Mouse (Mus musculus) MEL (cell line): ENCODE data around the gene Smim24. TPM values are rescaled to one million over a fixed set of nuclear protein-coding genes. Genes with fewer than 3 reads are reported as not detected.

Source experiments
- DNase-seq: peaks from one replicate; pipeline ENCODE4 v3.0.0; 2011; ENCODE audit warnings: low read depth, low spot score
- H3K27ac ChIP-seq: 2 replicates; pipeline ENCODE4 v1.5.1; 2012; ENCODE audit warnings: low read depth, mild to moderate bottlenecking, control low read depth, low read length, moderate library complexity; ENCODE audit not compliant: control insufficient read depth
- H3K27me3 ChIP-seq, 2 experiments: fragments of 150-350 bp in 1 of 2; sonication (generic) in 1 of 2; 2 replicates each; pipeline ENCODE4 v1.6.1; 2012; ENCODE audit warnings: low read length in 2 of 2, mild to moderate bottlenecking in 2 of 2, improper control_type of control experiment in 1 of 2, moderate library complexity in 1 of 2; ENCODE audit not compliant: insufficient read depth in 2 of 2, control insufficient read depth in 1 of 2
- H3K36me3 ChIP-seq, 2 experiments: 2 replicates each; pipeline ENCODE4 v1.6.1; 2012 to 2014; ENCODE audit warnings: low read length in 2 of 2, improper control_type of control experiment in 1 of 2, inconsistent platforms in 1 of 2, mild to moderate bottlenecking in 1 of 2; ENCODE audit not compliant: insufficient read depth in 2 of 2, control insufficient read depth in 1 of 2
- H3K4me1 ChIP-seq, 2 experiments: fragments of 150-350 bp in 1 of 2; sonication (generic) in 1 of 2; 2 replicates each; pipeline ENCODE4 v1.6.1; 2012; ENCODE audit warnings: low read length in 2 of 2, improper control_type of control experiment in 1 of 2, mild to moderate bottlenecking in 1 of 2; ENCODE audit not compliant: insufficient read depth in 2 of 2, control insufficient read depth in 1 of 2
- H3K4me3 ChIP-seq, 2 experiments: fragments of 150-350 bp in 1 of 2; sonication (generic) in 1 of 2; 2 replicates each; pipeline ENCODE4 v1.5.1; 2012; ENCODE audit warnings: low read depth in 2 of 2, low read length in 2 of 2, mild to moderate bottlenecking in 2 of 2, moderate library complexity in 2 of 2, control low read depth in 1 of 2, improper control_type of control experiment in 1 of 2; ENCODE audit not compliant: control insufficient read depth in 1 of 2, insufficient read depth in 1 of 2
- H3K79me2 ChIP-seq: 2 replicates; pipeline ENCODE4 v1.6.1; 2012; ENCODE audit warnings: mild to moderate bottlenecking, low read length, moderate library complexity; ENCODE audit not compliant: control insufficient read depth, poor library complexity, insufficient read depth
- H3K9ac ChIP-seq: 2 replicates; pipeline ENCODE4 v1.6.1; 2012; ENCODE audit warnings: low read depth, mild to moderate bottlenecking, control low read depth, low read length, moderate library complexity; ENCODE audit not compliant: control insufficient read depth, poor library complexity, severe bottlenecking
- H3K9me3 ChIP-seq: fragments of 150-350 bp; sonication (generic); replicated peaks from 2 replicates; pipeline ENCODE4 v1.6.1; 2012; ENCODE audit warnings: mild to moderate bottlenecking, low read length, improper control_type of control experiment, moderate library complexity; ENCODE audit not compliant: insufficient read depth
- BHLHE40 ChIP-seq: IDR thresholded peaks from 2 replicates; pipeline ENCODE4 v1.6.1; 2012; ENCODE audit warnings: low read depth, mild to moderate bottlenecking, inconsistent platforms, low read length, improper control_type of control experiment, borderline replicate concordance
- CHD1 ChIP-seq: IDR thresholded peaks from 2 replicates; pipeline ENCODE4 v1.6.1; 2012; ENCODE audit warnings: low read depth, mild to moderate bottlenecking, inconsistent platforms, low read length, improper control_type of control experiment
- CHD2 ChIP-seq: IDR thresholded peaks from 2 replicates; pipeline ENCODE4 v1.6.1; 2011; ENCODE audit warnings: low read length, improper control_type of control experiment
- CTCF ChIP-seq, 3 experiments: IDR thresholded peaks in 2 of 3; conservative IDR thresholded peaks in 1 of 3; 2 replicates each; pipeline ENCODE4 v1.5.1; 2011 to 2012; ENCODE audit warnings: low read length in 3 of 3, low read depth in 2 of 3, mild to moderate bottlenecking in 2 of 3, improper control_type of control experiment in 1 of 3, inconsistent platforms in 1 of 3, mixed read lengths in 1 of 3, moderate library complexity in 1 of 3; ENCODE audit not compliant: control insufficient read depth in 1 of 3, insufficient read depth in 1 of 3, poor library complexity in 1 of 3, severe bottlenecking in 1 of 3
- E2F4 ChIP-seq: IDR thresholded peaks from 2 replicates; pipeline ENCODE4 v1.6.1; 2011; ENCODE audit warnings: low read depth, low read length, improper control_type of control experiment, borderline replicate concordance
- ELF1 ChIP-seq: IDR thresholded peaks from 2 replicates; pipeline ENCODE4 v1.6.1; 2014; ENCODE audit warnings: low read depth, mild to moderate bottlenecking, inconsistent platforms, low read length, improper control_type of control experiment, moderate library complexity
- EP300 ChIP-seq, 2 experiments: IDR thresholded peaks; 2 replicates each; pipeline ENCODE4 v1.6.1; 2011; ENCODE audit warnings: improper control_type of control experiment in 2 of 2, low read length in 2 of 2, low read depth in 1 of 2, mild to moderate bottlenecking in 1 of 2
- ETS1 ChIP-seq: IDR thresholded peaks from 2 replicates; pipeline ENCODE4 v1.6.1; 2012; ENCODE audit warnings: low read depth, mild to moderate bottlenecking, inconsistent platforms, low read length, improper control_type of control experiment, moderate library complexity
- GABPA ChIP-seq: IDR thresholded peaks from 2 replicates; pipeline ENCODE4 v1.6.1; 2012; ENCODE audit warnings: low read depth, mild to moderate bottlenecking, inconsistent platforms, low read length, improper control_type of control experiment, moderate library complexity
- GATA1 ChIP-seq: IDR thresholded peaks from 2 replicates; pipeline ENCODE4 v1.6.1; 2011; ENCODE audit warnings: low read depth, low read length, improper control_type of control experiment
- HCFC1 ChIP-seq: IDR thresholded peaks from 2 replicates; pipeline ENCODE4 v1.6.1; 2012; ENCODE audit warnings: low read depth, mild to moderate bottlenecking, inconsistent platforms, low read length, improper control_type of control experiment, moderate library complexity
- JUND ChIP-seq: IDR thresholded peaks from 2 replicates; pipeline ENCODE4 v1.6.1; 2011; ENCODE audit warnings: low read depth, mild to moderate bottlenecking, improper control_type of control experiment, low read length
- KAT2A ChIP-seq: conservative IDR thresholded peaks from 2 replicates; pipeline ENCODE4 v1.6.1; 2012; ENCODE audit warnings: low read depth, low read length, improper control_type of control experiment, inconsistent platforms
- MAFK ChIP-seq: IDR thresholded peaks from 2 replicates; pipeline ENCODE4 v1.6.1; 2011; ENCODE audit warnings: low read depth, mild to moderate bottlenecking, low read length, improper control_type of control experiment, borderline replicate concordance
- MAX ChIP-seq: IDR thresholded peaks from 2 replicates; pipeline ENCODE4 v1.6.1; 2011; ENCODE audit warnings: low read length, improper control_type of control experiment
- MAZ ChIP-seq: IDR thresholded peaks from 2 replicates; pipeline ENCODE4 v1.6.1; 2012; ENCODE audit warnings: low read depth, mild to moderate bottlenecking, inconsistent platforms, low read length, improper control_type of control experiment
- MXI1 ChIP-seq: IDR thresholded peaks from 2 replicates; pipeline ENCODE4 v1.6.1; 2011; ENCODE audit warnings: mild to moderate bottlenecking, low read depth, low read length, improper control_type of control experiment
- NELFE ChIP-seq: IDR thresholded peaks from 2 replicates; pipeline ENCODE4 v1.6.1; 2011; ENCODE audit warnings: low read depth, low read length, improper control_type of control experiment
- NRF1 ChIP-seq: IDR thresholded peaks from 2 replicates; pipeline ENCODE4 v1.6.1; 2014; ENCODE audit warnings: low read depth, mild to moderate bottlenecking, inconsistent platforms, low read length, improper control_type of control experiment, moderate library complexity; ENCODE audit not compliant: poor library complexity, insufficient read depth, severe bottlenecking
- POLR2A ChIP-seq, 2 experiments: IDR thresholded peaks; 2 replicates each; pipeline ENCODE4 v1.6.1; 2011 to 2012; ENCODE audit warnings: low read length in 2 of 2, mild to moderate bottlenecking in 2 of 2, control low read depth in 1 of 2, improper control_type of control experiment in 1 of 2, low read depth in 1 of 2, moderate library complexity in 1 of 2; ENCODE audit not compliant: control insufficient read depth in 1 of 2, insufficient read depth in 1 of 2, poor library complexity in 1 of 2
- POLR2AphosphoS2 ChIP-seq: IDR thresholded peaks from 2 replicates; pipeline ENCODE4 v1.6.1; 2011; ENCODE audit warnings: low read length, improper control_type of control experiment
- POLR2AphosphoS5 ChIP-seq: IDR thresholded peaks from 2 replicates; pipeline ENCODE4 v1.6.1; 2012; ENCODE audit warnings: low read depth, borderline replicate concordance, mild to moderate bottlenecking, inconsistent platforms, low read length, moderate library complexity, mixed read lengths
- RAD21 ChIP-seq: IDR thresholded peaks from 2 replicates; pipeline ENCODE4 v1.6.1; 2011; ENCODE audit warnings: mild to moderate bottlenecking, low read depth, low read length, improper control_type of control experiment
- RCOR1 ChIP-seq: IDR thresholded peaks from 2 replicates; pipeline ENCODE4 v1.6.1; 2012; ENCODE audit warnings: low read depth, mild to moderate bottlenecking, inconsistent platforms, low read length, improper control_type of control experiment
- SIN3A ChIP-seq: IDR thresholded peaks from 2 replicates; pipeline ENCODE4 v1.6.1; 2012; ENCODE audit warnings: low read length, improper control_type of control experiment, inconsistent platforms
- SMC3 ChIP-seq: IDR thresholded peaks from 2 replicates; pipeline ENCODE4 v1.6.1; 2011; ENCODE audit warnings: low read depth, low read length, improper control_type of control experiment
- TAL1 ChIP-seq: IDR thresholded peaks from 2 replicates; pipeline ENCODE4 v1.6.1; 2012; ENCODE audit warnings: mild to moderate bottlenecking, inconsistent platforms, low read length, moderate library complexity, mixed read lengths
- TBP ChIP-seq: IDR thresholded peaks from 2 replicates; pipeline ENCODE4 v1.8.0; 2011; ENCODE audit warnings: low read depth, low read length, improper control_type of control experiment
- TCF12 ChIP-seq: IDR thresholded peaks from 2 replicates; pipeline ENCODE4 v1.6.1; 2014; ENCODE audit warnings: low read depth, mild to moderate bottlenecking, inconsistent platforms, low read length, improper control_type of control experiment, moderate library complexity
- UBTF ChIP-seq: IDR thresholded peaks from 2 replicates; pipeline ENCODE4 v1.6.1; 2012; ENCODE audit warnings: low read depth, mild to moderate bottlenecking, inconsistent platforms, low read length, improper control_type of control experiment, moderate library complexity, borderline replicate concordance; ENCODE audit not compliant: insufficient read depth
- USF1 ChIP-seq: IDR thresholded peaks from 2 replicates; pipeline ENCODE4 v1.6.1; 2014; ENCODE audit warnings: low read depth, mild to moderate bottlenecking, inconsistent platforms, low read length, improper control_type of control experiment, moderate library complexity
- USF2 ChIP-seq, 2 experiments: IDR thresholded peaks; 2 replicates each; pipeline ENCODE4 v1.6.1; 2011 to 2012; ENCODE audit warnings: improper control_type of control experiment in 2 of 2, low read length in 2 of 2, borderline replicate concordance in 1 of 2, inconsistent platforms in 1 of 2, low read depth in 1 of 2, mild to moderate bottlenecking in 1 of 2; ENCODE audit not compliant: insufficient read depth in 1 of 2
- ZC3H11A ChIP-seq: IDR thresholded peaks from 2 replicates; pipeline ENCODE4 v1.6.1; 2012; ENCODE audit warnings: low read depth, mild to moderate bottlenecking, inconsistent platforms, low read length, improper control_type of control experiment
- ZKSCAN1 ChIP-seq: IDR thresholded peaks from 2 replicates; pipeline ENCODE4 v1.6.1; 2012; ENCODE audit warnings: low read depth, mild to moderate bottlenecking, inconsistent platforms, low read length, improper control_type of control experiment, moderate library complexity
- ZMIZ1 ChIP-seq: IDR thresholded peaks from 2 replicates; pipeline ENCODE4 v1.6.1; 2012; ENCODE audit warnings: low read depth, mild to moderate bottlenecking, inconsistent platforms, low read length, improper control_type of control experiment, moderate library complexity
- ZNF384 ChIP-seq: IDR thresholded peaks from 2 replicates; pipeline ENCODE4 v1.6.1; 2012; ENCODE audit warnings: low read depth, mild to moderate bottlenecking, inconsistent platforms, low read length, improper control_type of control experiment
- polyA plus RNA-seq, 2 experiments: library from polyadenylated mRNA; stranded (reverse) in 1 of 2; unstranded in 1 of 2; fragments of >175 nt in 1 of 2; fragments of >200 nt in 1 of 2; gene quantifications; 2 replicates each; pipeline versions ENCODE4 v1.2.1 to v1.2.4; 2012; ENCODE audit warnings: low replicate concordance in 2 of 2, low read depth in 1 of 2; ENCODE audit not compliant: insufficient read length in 2 of 2, insufficient read depth in 1 of 2, missing spikeins in 1 of 2
- total RNA-seq: library from RNA; depleted of rRNA; stranded (reverse); fragments of 300-350 nt; gene quantifications from 2 replicates; pipeline ENCODE4 v1.2.3, GENCODE M21; 2012

The Smim24 gene
- total and polyA plus RNA-seq, 3 experiments: 6.7 to 29.5 TPM; not detected in 1

GRCm38 (mm10) chr10:81376561-81377361, 16.1 kb upstream of the Smim24 start:
- Histone ChIP-seq H3K27ac (peak overlapping the region; percentile 5; the same call in 1 of the 2 replicates), H3K4me1 (peaks cover 22 to 34% of the 10 kb centered on the region in 2 experiments), H3K27me3 (no peaks in the 10 kb centered on the region), H3K4me3 (peak overlapping the region; percentile 81 to 99), H3K36me3 (peaks cover 5 to 32% of the 10 kb centered on the region in 2 experiments), H3K79me2 (peaks cover 35% of the 10 kb centered on the region), H3K9ac (peak overlapping the region; percentile 89), H3K9me3 (no peaks in the 10 kb centered on the region)
- peak; percentile 76 for DNase-seq
- no peak for TF ChIP-seq ZNF384
- TF ChIP-seq KAT2A: no peak
- peak; percentile 60 for TF ChIP-seq NELFE
- 0 out of 2 replicates have a peak, but pooled peaks have one; percentile 24 for TF ChIP-seq TBP
- no peak for TF ChIP-seq NRF1
- TF ChIP-seq JUND: no peak
- 0 out of 2 replicates have a peak, but pooled peaks have one; percentile 17 for TF ChIP-seq TCF12
- no peak for TF ChIP-seq RAD21
- no peak for TF ChIP-seq ZKSCAN1
- TF ChIP-seq GATA1: no peak
- TF ChIP-seq MAZ: no peak
- no peak for TF ChIP-seq CHD1
- TF ChIP-seq RCOR1: no peak
- no peak; the same call in none of the 2 replicates for TF ChIP-seq SIN3A
- peak; percentile 70 for TF ChIP-seq MXI1
- no peak for TF ChIP-seq CHD2
- TF ChIP-seq MAX: 0 out of 2 replicates have a peak, but pooled peaks have one; percentile 34
- no peak for TF ChIP-seq POLR2AphosphoS5
- no peak for TF ChIP-seq EP300 (IDR thresholded peaks at IDR 0.05; ENCODE audit: low read depth in 1 of 2, low read length in 2 of 2)
- no peak for TF ChIP-seq MAFK
- TF ChIP-seq UBTF: no peak
- no peak for TF ChIP-seq USF2 (IDR thresholded peaks at IDR 0.05; ENCODE audit: borderline replicate concordance in 1 of 2, insufficient read depth in 1 of 2, low read depth in 1 of 2, low read length in 2 of 2)
- no peak; the same call in 1 of the 2 replicates for TF ChIP-seq ZMIZ1
- no peak for TF ChIP-seq SMC3
- peak in 1 of 2 experiments; percentile 71; a peak in 2 of 4 replicates for TF ChIP-seq POLR2A (IDR thresholded peaks at IDR 0.05; ENCODE audit: control insufficient read depth in 1 of 2, insufficient read depth in 1 of 2, low read depth in 1 of 2, low read length in 2 of 2, poor library complexity in 1 of 2)
- peak; percentile 66; the same call in 1 of the 2 replicates for TF ChIP-seq POLR2AphosphoS2
- no peak for TF ChIP-seq GABPA
- TF ChIP-seq CTCF (IDR thresholded peaks at IDR 0.05 in 2 of 3, conservative IDR thresholded peaks at IDR 0.05 in 1 of 3; ENCODE audit: control insufficient read depth in 1 of 3, insufficient read depth in 1 of 3, low read depth in 2 of 3, low read length in 3 of 3, poor library complexity in 1 of 3, severe bottlenecking in 1 of 3): peak in 2 of 3 experiments; percentile 1 to 10; a peak in 1 of 6 replicates
- TF ChIP-seq ETS1: no peak
- no peak for TF ChIP-seq TAL1
- TF ChIP-seq USF1: no peak
- no peak for TF ChIP-seq ZC3H11A
- TF ChIP-seq E2F4: no peak
- TF ChIP-seq ELF1: peak; percentile 65
- TF ChIP-seq HCFC1: no peak; the same call in 1 of the 2 replicates
- no peak for TF ChIP-seq BHLHE40
